Mouse (Mus musculus): Measurements from ENCODE around the gene Bcl2l14. TPM values are rescaled to one million over a fixed set of nuclear protein-coding genes. Genes with fewer than 3 reads are reported as not detected.
A peak's percentile ranks its signal among the peaks of the same experiment; 100 is the strongest.

Gene Bcl2l14
- total RNA-seq, 2 experiments from 2014 or later: not detected

GRCm38 (mm10) chr6:134402914-134403683 is 7.0 kb downstream of the Bcl2l14 start:
- peak; percentile 71 to 73 for DNase-seq

- no peak for DNase-seq
Measured at GRCm38 (mm10) chr6:134403684-134404070, 7.6 kb downstream of the Bcl2l14 start.

DNA sequence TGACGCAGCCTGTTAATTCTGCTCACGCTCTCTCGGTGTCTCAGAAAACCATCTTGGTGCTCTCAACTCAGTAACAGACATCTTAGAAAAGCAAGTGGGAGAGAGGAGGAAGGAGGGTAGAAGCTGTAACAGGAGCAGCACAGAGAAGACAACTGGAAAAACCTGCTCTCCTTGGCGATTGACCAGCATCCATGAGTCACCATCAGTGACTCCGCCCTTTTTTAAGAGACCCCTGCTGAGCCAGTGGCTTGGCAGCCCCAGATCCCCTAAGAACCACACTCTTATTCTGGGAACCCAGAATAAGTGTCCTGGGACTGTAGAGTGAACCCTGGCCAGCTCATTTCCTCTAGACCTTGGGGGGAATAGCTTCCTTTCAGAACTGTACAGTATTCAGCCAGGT is 11.1 kb downstream of the Bcl2l14 start:
- no peak for DNase-seq

- peak; percentile 29 to 52 for DNase-seq
Measured at GRCm38 (mm10) chr6:134413706-134414531, 17.8 kb downstream of the Bcl2l14 start.

GRCm38 (mm10) chr6:134414532-134414883 is 18.4 kb downstream of the Bcl2l14 start:
- no peak for DNase-seq

DNA sequence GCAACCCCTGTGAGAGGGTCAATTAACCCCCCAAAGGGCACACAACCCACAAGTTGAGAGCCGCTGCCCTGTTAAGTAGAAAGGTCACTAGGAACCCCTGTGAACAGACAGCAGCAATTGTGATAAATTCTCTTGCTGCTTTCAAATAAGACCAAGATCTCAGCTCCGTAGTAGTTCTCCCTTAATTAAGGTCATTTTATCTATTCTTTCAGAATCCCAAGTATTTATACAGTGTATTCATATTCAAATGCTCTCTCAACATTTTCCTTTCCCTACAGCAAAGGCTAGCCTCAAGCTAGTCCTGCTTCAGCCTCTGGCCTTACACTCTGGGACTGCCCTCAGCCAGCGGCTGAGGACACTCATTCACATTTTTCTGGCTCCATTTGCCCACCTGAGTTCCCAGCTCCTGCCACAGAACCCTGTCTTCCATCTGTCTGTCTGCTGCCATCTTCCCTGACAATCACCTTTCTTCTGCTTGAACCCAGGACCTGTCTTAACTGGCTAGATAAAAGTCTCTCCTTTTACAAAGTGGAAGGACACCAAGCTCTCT is 20.5 kb downstream of the Bcl2l14 start:
- no peak for DNase-seq

GRCm38 (mm10) chr6:134417886-134418285 is 21.8 kb downstream of the Bcl2l14 start:
- no peak for DNase-seq

GRCm38 (mm10) chr6:134420375-134420774 is 24.3 kb downstream of the Bcl2l14 start:
- DNase-seq: no peak

GRCm38 (mm10) chr6:134421921-134422320 is 25.8 kb downstream of the Bcl2l14 start:
- peak; percentile 58 to 61 for DNase-seq

DNA sequence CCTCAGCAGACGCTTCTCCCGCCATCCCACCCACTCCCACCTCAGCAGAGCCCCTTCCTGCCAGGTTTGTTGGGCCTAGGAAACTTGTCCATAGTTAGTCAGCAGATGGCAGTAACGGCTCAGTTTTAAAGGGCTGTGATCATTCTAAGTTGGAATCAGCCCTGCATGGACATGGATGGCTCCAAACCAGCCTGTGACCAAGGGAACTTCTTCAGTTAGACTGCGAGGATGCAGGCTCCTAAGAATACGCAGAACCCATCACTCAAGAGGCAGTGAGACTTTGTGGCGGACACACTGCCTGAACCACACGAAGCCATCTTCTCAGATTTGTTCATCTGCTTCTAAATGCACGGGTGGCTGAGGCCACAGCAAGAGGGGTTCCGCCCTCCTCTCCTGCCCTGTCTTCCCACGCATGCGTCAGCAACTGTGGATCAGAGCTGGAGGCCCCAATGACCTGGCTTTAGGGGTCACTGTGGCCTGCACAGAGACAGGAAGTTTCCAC is 29.1 kb downstream of the Bcl2l14 start:
- DNase-seq: peak; percentile 50 to 78

DNA sequence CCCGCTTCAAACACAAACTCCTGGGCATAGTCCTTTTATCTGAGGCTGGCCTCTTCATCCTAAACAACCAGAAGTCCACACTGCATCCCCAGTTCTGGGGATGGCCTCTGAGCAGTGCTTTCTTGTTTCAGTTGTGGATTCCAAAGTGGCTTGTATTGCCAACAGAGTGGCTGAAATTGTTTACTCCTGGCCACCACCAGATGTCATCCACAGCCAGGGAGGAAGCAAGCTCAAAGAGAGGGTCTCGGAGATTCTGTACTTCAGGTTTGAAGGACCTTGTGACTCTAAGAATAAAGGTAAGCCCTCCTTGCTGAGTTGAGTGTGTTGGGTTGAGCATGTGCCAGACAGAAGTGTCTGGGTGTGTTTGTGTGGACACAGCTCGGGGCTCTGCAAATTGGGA is 31.0 kb downstream of the Bcl2l14 start:
- no peak for DNase-seq

DNA sequence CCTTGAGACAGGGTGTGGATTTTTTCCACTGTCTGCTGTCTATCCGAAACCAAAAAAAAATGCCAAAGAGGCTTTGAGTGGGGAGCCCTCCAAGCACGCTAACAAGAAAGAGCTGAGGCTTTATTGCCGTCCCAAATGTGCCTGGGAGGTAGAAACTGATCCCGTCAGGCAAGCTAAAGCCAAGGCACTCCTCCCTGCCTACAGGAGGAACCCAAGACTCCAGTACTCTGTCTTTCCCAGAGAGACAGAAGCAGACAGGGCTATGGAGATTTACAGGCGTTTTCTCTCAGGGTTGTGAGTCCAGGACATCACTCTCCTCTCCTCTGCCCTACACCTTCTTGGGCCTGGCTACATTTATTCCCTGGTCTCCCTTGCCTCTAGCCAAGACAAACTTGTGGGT is 32.3 kb downstream of the Bcl2l14 start:
- no peak for DNase-seq

DNA sequence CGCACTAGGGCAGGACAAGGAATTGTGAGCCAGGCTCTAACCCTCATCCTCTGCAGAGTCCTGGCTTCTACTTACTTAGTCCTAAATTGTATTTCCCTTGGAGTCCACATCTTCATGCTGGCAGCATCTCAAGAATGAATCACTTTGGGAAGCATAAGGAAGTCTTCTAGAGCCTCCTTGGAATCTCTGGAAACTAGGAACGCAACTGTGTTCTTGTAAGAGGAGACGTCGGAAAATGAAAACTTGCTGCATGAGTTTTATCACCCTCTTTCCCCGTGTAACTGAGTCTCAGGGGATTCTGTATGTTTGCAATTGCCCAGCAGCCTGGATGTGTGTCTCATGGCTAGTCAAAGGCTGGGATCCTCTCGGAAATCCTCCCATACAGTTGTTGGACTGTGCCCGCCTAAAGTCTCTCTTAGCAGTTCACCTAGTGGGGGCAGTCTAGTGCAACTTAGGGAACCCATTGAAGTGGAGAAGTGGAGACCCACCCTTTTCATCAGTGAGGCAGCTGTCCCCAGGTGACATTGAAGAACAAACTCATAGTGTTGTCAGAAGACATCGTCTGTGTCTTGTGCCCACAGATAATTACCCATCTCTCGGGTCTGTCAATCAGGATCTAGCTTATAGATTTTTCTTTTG is 34.2 kb downstream of the Bcl2l14 start:
- DNase-seq: no peak

DNA sequence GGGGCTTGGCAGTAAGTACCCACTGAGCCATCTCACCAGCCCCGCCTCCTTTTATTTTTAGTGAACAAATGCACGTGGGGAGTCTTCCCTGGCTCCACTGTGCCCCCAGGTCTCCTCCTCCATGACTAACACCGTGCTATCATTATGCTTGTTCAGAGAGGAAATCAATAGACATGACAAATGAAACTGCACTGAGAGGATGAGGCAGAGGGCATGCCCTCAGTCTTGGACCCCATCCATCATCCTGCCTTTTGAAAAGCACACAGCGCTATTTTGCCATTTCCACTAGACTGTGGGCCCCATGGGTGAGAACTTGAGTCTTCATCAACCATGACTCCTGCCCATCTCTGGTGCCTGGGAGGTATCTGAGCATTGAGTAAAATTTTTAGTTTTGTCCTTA is 35.5 kb downstream of the Bcl2l14 start:
- no peak for DNase-seq

DNA sequence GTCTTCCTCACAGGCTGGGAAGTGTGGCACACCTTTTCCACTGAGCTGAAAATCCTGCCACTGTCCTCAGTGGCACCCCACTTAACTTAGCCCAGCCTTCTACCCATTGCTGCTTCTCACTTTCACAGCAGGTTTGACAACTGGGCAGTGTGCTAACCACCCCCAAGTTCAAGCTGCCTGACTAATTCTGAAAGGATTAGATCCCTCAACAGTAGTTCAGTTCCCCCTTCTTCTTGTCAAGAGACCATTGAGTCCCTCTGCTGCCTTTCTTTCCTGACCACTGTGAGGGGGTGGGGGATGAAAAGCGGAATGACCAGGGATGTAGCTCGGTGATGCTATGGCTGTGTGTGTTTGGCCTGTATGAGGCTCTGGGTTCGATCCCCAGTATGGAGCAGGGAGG is 37.2 kb downstream of the Bcl2l14 start:
- no peak for DNase-seq

DNA sequence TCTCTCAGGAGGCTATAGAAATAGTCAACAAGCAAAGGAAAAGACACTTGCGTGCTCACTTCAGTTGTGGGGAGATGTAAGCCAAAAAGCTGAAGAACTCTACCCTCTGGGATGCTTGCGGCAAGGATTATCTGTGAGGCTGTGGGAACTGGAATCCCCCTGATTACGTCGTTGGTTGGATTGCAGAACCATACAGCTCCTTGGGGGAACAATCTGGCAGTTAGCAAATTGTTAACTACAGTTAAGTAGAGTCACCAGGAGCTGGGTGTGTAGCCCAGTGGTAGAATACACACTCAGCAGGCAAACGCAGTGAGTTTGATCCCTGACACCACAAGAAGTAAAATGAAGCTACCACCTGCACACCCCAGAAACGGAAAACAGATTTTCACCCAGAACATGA is 37.9 kb downstream of the Bcl2l14 start:
- no peak for DNase-seq

- no peak for DNase-seq
Measured at GRCm38 (mm10) chr6:134434866-134435390, 38.8 kb downstream of the Bcl2l14 start.

GRCm38 (mm10) chr6:134436955-134437354 is 40.8 kb downstream of the Bcl2l14 start:
- DNase-seq: no peak

DNA sequence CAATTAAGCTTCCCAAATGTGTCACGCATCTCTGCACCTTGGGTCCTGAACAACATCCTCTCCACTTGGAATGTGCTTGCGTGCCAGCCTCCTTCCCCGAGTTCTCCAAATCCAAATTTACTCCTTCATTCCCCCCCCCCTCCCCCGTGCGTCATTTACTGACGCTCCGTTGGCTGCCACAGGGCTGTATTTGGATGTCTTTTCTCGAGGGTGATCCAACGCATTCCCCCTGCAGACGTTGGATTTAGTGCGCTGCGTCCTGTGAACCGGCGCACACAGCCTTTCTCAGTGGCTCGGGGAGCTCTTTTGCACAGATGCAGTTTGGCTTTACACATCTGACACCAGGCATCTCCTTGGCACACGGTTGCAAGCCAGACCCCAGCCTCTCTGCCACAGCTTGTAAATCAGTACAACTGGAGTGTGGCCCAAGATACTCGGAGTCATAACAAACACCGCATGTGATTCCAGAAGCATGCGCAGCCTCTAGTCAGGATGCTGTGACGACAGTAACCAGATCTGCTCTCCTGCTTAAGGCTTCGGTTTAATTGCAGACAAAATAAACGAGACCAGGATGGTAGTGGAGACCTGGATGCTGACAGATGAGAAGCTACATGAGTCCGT is 43.4 kb downstream of the Bcl2l14 start:
- DNase-seq: peak in 1 of 2 experiments; percentile 17

DNA sequence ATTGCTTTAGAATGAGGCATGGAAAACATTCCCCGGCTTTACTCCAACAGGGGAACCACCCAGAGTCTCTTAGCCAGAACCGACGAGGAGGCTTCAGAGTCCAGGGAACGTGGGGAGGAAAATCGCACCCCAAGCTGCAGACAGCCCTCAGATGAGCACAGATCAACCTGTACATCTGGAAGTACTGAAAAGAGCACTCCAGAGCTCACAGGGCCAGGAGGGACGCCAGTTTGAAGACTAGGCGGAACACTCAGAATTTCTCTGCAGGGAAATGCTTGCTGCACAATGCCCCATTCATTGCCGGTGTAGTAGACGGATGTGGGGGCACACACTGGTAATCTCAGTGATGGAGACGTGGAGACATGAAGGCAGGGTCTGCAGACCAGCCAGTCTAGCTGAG is 43.9 kb downstream of the Bcl2l14 start:
- no peak for DNase-seq

GRCm38 (mm10) chr6:134441716-134442115 is 45.6 kb downstream of the Bcl2l14 start:
- DNase-seq: no peak

DNA sequence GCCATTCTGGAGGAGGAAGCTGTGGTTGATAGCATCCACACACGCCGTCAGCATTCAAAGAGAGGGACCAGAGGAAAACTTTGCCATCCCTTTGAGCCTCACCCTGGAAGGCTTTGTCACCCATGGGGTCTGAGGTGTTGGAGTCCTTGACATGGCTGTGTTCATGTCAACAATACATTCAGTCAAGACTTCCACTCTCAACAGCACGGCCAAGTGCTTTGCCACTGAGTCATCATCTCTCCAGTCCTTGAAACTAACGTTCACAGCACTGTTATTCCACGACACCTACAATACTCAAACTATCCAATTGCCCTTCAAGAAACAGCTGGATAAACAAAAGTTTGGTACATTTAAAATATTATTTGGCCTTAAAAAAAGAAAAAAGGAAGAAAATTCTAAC is 46.1 kb downstream of the Bcl2l14 start:
- DNase-seq: no peak

All from adrenal gland, postnatal 36 days (tissue).